Mouse (Mus musculus) stomach, embryonic 16.5 days (tissue): ENCODE data around the gene Chtop. TPM values are rescaled to one million over a fixed set of nuclear protein-coding genes. Genes with fewer than 3 reads are reported as not detected.

Experiments
- ATAC-seq: fragments of 200-750 bp; cut with Nextera tagmentation; 2 replicates; pipeline ENCODE4 v1.8.0; 2017; ENCODE audit warnings: moderate number of reproducible peaks, moderate TSS enrichment; ENCODE audit not compliant: insufficient read depth, low FRiP score
- H3K27ac ChIP-seq: fragments of 300-500 bp; sonication (generic); 2 replicates; pipeline ENCODE4 v1.5.1; 2014; ENCODE audit warnings: low read length
- H3K27me3 ChIP-seq: fragments of 300-500 bp; sonication (generic); 2 replicates; pipeline ENCODE4 v1.6.1; 2014; ENCODE audit warnings: low read length, control low read depth, mixed read lengths; ENCODE audit not compliant: control insufficient read depth, insufficient read depth
- H3K36me3 ChIP-seq: fragments of 300-500 bp; sonication (generic); 2 replicates; pipeline ENCODE4 v1.6.1; 2014; ENCODE audit warnings: low read length; ENCODE audit not compliant: control insufficient read depth, insufficient read depth
- H3K4me1 ChIP-seq: fragments of 300-500 bp; sonication (generic); 2 replicates; pipeline ENCODE4 v1.6.1; 2014; ENCODE audit warnings: low read length, control low read depth, mixed read lengths; ENCODE audit not compliant: control insufficient read depth, insufficient read depth
- H3K4me2 ChIP-seq: fragments of 300-500 bp; sonication (generic); 2 replicates; pipeline ENCODE4 v1.6.1; 2014; ENCODE audit warnings: low read depth, low read length, mixed read lengths
- H3K4me3 ChIP-seq: fragments of 300-500 bp; sonication (generic); replicated peaks from 2 replicates; pipeline ENCODE4 v1.5.1; 2014; ENCODE audit warnings: mild to moderate bottlenecking, low read length
- H3K9ac ChIP-seq: fragments of 300-500 bp; sonication (generic); 2 replicates; pipeline ENCODE4 v1.6.1; 2014; ENCODE audit warnings: low read length
- H3K9me3 ChIP-seq: fragments of 300-500 bp; sonication (generic); replicated peaks from 2 replicates; pipeline ENCODE4 v1.6.1; 2016; ENCODE audit warnings: low read length, control low read depth; ENCODE audit not compliant: control insufficient read depth
- WGBS: fragments of 180-500 bp; shearing (Covaris S2); extraction: QIAGEN DNeasy Blood & Tissue Kit; methylation state at CpG from one replicate; pipeline ENCODE4 v1.1.7; 2014; 5-methylcytosine and 5-hydroxymethylcytosine counted together
- polyA plus RNA-seq: library from polyadenylated mRNA; unstranded; fragments of >200 nt; fragmentation: Nextera tagmentation; extraction: Ambion mirVana; gene quantifications from 2 replicates; pipeline ENCODE4 v1.2.1, GENCODE M21; 2015

Chtop gene
- 92.7 and 105 TPM in 2 replicates for polyA plus RNA-seq

- Histone ChIP-seq H3K4me1 (peaks cover 21% of the 10 kb centered on the region), H3K4me3 (peak within 1 kb of the TSS; percentile 97), H3K36me3 (peaks cover 15% of the 10 kb centered on the region; the same call in 1 of the 2 replicates), H3K27me3 (0 out of 2 replicates have a peak, but pooled peaks cover 3% of the 10 kb centered on the region), H3K9me3 (no peaks in the 10 kb centered on the region), H3K9ac (peak within 1 kb of the TSS; percentile 100), H3K27ac (peak within 1 kb of the TSS; percentile 96), H3K4me2 (peak within 1 kb of the TSS; percentile 72)
- ATAC-seq = peak; percentile 94
- under 1% methylated on average over 64 of the region's 66 CpGs for WGBS
Measured at GRCm38 (mm10) chr3:90508950-90509746, at the start of gene Chtop. Gene Chtop, minus strand, starts transcription at chr3:90509498.

- Histone ChIP-seq H3K27ac (no peak overlapping the region), H3K4me3 (no peak overlapping the region), H3K9ac (no peak overlapping the region), H3K27me3 (no peaks in the 10 kb centered on the region), H3K4me1 (no peaks in the 10 kb centered on the region), H3K9me3 (no peaks in the 10 kb centered on the region), H3K36me3 (no peaks in the 10 kb centered on the region), H3K4me2 (no peak overlapping the region)
- no peak for ATAC-seq
- 60% methylated on average over 5 of the region's 5 CpGs for WGBS
Measured at GRCm38 (mm10) chr3:90555954-90556353, 46.7 kb upstream of the Chtop start.

GRCm38 (mm10) chr3:90552231-90552630, 42.9 kb upstream of the Chtop start:
- 66% methylated on average over 2 of the region's 2 CpGs for WGBS
- no peaks in the 10 kb centered on the region for H3K4me1 ChIP-seq
- no peak overlapping the region for H3K27ac ChIP-seq
- H3K9me3 ChIP-seq = no peaks in the 10 kb centered on the region
- H3K9ac ChIP-seq = no peak overlapping the region
- ATAC-seq = no peak
- no peak overlapping the region for H3K4me2 ChIP-seq
- H3K36me3 ChIP-seq = no peaks in the 10 kb centered on the region
- no peaks in the 10 kb centered on the region for H3K27me3 ChIP-seq
- H3K4me3 ChIP-seq = no peak overlapping the region

GRCm38 (mm10) chr3:90550421-90550790, 41.1 kb upstream of the Chtop start:
- Histone ChIP-seq H3K27ac (no peak overlapping the region), H3K4me2 (no peak overlapping the region), H3K4me3 (no peak overlapping the region), H3K9me3 (no peaks in the 10 kb centered on the region), H3K9ac (no peak overlapping the region), H3K36me3 (no peaks in the 10 kb centered on the region), H3K27me3 (no peaks in the 10 kb centered on the region), H3K4me1 (no peaks in the 10 kb centered on the region)
- no peak for ATAC-seq
- WGBS = 72% methylated on average over 2 of the region's 2 CpGs

GRCm38 (mm10) chr3:90549676-90550420, 40.5 kb upstream of the Chtop start:
- Histone ChIP-seq H3K36me3 (no peaks in the 10 kb centered on the region), H3K9me3 (no peaks in the 10 kb centered on the region), H3K4me3 (no peak overlapping the region), H3K4me2 (no peak overlapping the region), H3K4me1 (no peaks in the 10 kb centered on the region), H3K27ac (no peak overlapping the region), H3K27me3 (no peaks in the 10 kb centered on the region), H3K9ac (no peak overlapping the region)
- 55% methylated on average over 5 of the region's 5 CpGs for WGBS
- ATAC-seq = no peak

- H3K9me3 ChIP-seq = no peaks in the 10 kb centered on the region
- peaks cover 13% of the 10 kb centered on the region; the same call in 1 of the 2 replicates for H3K4me1 ChIP-seq
- no peaks in the 10 kb centered on the region for H3K36me3 ChIP-seq
- peak overlapping the region; percentile 21 for H3K4me3 ChIP-seq
- peak overlapping the region; percentile 37 for H3K4me2 ChIP-seq
- H3K27ac ChIP-seq = peak overlapping the region; percentile 28
- WGBS = 50% methylated on average over 4 of the region's 4 CpGs
- peak; percentile 31; the same call in 1 of the 2 replicates for ATAC-seq
- H3K27me3 ChIP-seq = no peaks in the 10 kb centered on the region
- H3K9ac ChIP-seq = peak overlapping the region; percentile 44
Measured at GRCm38 (mm10) chr3:90540904-90541303, 31.6 kb upstream of the Chtop start.

- H3K9ac ChIP-seq = peak overlapping the region; percentile 63
- peak overlapping the region; percentile 51 for H3K4me2 ChIP-seq
- peak overlapping the region; percentile 35 for H3K4me3 ChIP-seq
- H3K27me3 ChIP-seq = no peaks in the 10 kb centered on the region
- H3K36me3 ChIP-seq = no peaks in the 10 kb centered on the region
- peak overlapping the region; percentile 86 for H3K27ac ChIP-seq
- peak; percentile 48; the same call in 1 of the 2 replicates for ATAC-seq
- peaks cover 13% of the 10 kb centered on the region; the same call in 1 of the 2 replicates for H3K4me1 ChIP-seq
- H3K9me3 ChIP-seq = no peaks in the 10 kb centered on the region
- 63% methylated on average over 5 of the region's 5 CpGs for WGBS
Measured at GRCm38 (mm10) chr3:90537905-90538296, 28.6 kb upstream of the Chtop start.

GRCm38 (mm10) chr3:90537141-90537904, 28.0 kb upstream of the Chtop start, which contains the start of gene S100a16:
Gene S100a16, plus strand, starts transcription at chr3:90537254.
- Histone ChIP-seq H3K36me3 (no peaks in the 10 kb centered on the region), H3K4me3 (peak within 1 kb of the TSS; percentile 35), H3K9ac (peak within 1 kb of the TSS; percentile 63), H3K4me1 (peaks cover 13% of the 10 kb centered on the region; the same call in 1 of the 2 replicates), H3K4me2 (peak within 1 kb of the TSS; percentile 51), H3K27ac (peak within 1 kb of the TSS; percentile 86), H3K9me3 (no peaks in the 10 kb centered on the region), H3K27me3 (no peaks in the 10 kb centered on the region)
- 31% methylated on average over 10 of the region's 10 CpGs for WGBS
- ATAC-seq = peak; percentile 86
